Mouse (Mus musculus): Measurements from ENCODE around the gene Csf2rb2.
"Not testable (repeated sequence)": the region's sequence is repeated elsewhere in the genome, so short reads cannot be mapped to it uniquely, and the experiment has no call there.

Csf2rb2 gene

DNA sequence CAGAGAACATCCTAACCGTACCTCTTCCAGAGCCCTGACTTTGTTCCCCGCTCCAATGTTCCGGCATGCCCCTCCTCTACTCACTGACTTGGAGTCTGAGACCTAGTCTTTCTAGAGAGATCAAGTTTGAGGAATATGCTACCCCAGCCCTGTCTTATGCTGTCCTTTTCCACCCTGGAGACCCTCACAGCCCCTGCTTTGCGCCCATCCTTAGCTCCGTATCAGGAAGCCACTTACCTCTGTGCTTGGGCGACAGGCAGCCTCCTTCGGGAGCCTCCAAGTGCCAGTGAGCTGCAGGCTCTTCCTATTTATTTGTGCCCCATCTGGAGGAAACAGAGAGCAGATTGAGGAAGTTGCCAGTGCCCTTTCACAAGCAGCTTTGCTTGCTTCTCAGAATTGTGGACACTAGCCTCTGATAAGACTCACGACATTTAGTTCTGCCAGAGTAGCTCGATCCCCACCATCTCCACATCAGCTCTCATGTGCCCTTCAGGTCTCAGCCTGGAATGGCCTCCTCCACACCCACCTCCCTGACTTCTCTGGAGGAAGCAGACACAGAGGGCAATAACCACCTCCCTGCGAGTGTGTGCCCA, at the start of gene Csf2rb2:
TSS of gene Csf2rb2 (minus strand) at position 381 of the 593 bp plus-strand sequence.
- DNase-seq (ENCODE audit: low read depth, low spot score), result no peak

DNA sequence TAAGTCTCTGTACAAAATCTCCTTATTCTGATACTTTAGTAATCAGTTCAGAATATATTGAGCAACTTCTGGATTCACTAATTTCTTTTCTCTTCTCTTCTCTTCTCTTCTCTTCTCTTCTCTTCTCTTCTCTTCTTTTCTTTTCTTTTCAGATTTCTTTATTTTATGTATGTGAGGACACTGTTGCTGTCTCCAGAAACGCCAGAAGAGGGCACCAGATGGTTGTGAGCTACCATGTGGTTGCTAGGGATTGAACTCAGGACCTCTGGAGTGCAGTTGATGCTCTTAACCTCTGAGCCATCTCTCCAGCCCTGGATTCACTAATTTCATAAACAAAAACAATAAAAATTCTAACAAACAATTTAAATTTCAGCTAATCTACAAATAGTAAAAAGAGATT, 49.4 kb upstream of the Csf2rb2 start:
- DNase-seq (ENCODE audit: low read depth, low spot score), result no peak

DNA sequence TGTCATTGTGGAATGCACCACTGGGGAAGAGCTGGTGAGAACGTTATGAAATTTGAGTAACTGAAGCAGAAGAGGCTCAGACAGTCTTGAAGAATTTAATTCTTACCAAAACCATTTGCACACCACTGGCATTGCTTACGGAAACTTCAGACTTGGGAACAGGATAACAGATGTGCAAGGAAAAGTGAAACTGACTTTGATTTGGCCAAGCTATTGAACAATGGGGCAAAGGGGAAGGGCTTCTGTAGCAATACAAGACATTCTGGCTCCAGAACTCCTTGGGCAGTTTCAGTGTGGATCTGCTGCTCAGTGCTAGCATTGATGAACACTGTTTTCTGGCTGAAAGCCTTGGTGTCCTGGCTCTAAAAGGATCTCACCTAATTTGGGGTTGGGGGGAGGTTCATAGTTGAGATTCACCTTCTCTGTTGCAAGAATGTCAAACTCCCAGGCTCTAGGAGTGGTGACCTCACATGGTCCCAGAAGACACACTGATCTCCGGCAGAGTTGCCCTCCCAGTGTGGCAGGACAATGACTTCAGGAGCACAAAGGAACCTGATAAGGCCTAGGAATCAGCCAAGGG, 46.2 kb upstream of the Csf2rb2 start:
- DNase-seq (ENCODE audit: low read depth, low spot score), result no peak

DNA sequence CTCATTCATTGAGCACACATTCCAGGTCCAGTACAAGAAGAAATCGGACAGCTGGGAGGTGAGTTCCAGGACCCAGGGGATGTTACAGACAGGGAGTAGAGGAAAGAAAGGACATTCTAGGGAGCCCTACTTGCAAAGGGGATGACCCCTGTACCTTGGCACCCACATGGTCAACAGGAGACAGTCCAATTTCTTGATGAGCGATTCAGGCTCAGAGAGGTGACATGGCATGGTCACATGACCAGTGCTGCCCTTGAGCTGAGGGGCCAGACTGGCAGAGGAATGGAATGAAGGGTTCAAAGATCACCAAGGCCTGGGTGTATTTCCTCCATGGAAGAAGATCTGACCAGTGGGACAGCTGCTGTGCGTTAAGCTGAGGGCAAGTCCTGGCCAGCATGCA, 39.0 kb upstream of the Csf2rb2 start:
- no peak for DNase-seq (ENCODE audit: low read depth, low spot score)

DNA sequence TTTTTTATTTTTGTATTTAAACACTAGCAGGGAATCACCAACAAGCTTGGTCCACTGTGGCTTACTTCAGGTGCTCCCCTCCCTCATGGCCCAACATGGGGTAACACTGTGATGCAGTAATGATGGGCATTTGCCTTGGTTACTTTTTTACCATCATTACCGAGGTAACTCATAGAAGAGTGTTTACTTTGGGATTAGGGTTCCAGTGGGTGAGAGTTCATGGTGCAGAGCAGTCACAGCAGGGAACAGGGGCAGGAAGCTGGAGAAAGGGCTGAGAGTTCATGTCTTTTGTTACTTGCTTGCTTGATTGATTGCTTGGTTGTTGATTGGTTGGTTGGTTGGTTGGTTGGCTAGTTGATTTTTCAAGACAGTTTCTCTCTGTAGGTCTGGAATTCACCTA, 38.2 kb upstream of the Csf2rb2 start:
- no peak for DNase-seq (ENCODE audit: low read depth, low spot score)

DNA sequence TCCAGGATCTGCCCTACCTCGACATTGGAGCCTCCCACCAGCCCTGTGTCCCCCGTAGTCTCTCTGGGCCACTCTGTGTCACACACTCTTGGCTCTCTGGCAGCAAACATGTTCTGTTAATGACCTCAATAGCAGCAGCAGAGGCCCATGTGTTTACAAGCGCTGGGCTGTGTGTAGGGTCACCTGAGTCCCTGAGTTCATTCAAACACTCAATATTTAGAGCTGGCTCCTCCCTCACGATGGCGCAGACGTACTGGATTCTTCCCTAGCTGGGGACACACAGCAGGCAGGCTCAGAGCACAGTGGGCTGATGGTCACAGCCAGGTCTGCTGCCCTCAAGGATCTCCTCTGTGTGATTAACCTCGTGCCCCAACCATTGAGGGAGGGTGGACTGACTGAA, 35.4 kb upstream of the Csf2rb2 start:
- DNase-seq (ENCODE audit: low read depth, low spot score), result not testable (repeated sequence)

DNA sequence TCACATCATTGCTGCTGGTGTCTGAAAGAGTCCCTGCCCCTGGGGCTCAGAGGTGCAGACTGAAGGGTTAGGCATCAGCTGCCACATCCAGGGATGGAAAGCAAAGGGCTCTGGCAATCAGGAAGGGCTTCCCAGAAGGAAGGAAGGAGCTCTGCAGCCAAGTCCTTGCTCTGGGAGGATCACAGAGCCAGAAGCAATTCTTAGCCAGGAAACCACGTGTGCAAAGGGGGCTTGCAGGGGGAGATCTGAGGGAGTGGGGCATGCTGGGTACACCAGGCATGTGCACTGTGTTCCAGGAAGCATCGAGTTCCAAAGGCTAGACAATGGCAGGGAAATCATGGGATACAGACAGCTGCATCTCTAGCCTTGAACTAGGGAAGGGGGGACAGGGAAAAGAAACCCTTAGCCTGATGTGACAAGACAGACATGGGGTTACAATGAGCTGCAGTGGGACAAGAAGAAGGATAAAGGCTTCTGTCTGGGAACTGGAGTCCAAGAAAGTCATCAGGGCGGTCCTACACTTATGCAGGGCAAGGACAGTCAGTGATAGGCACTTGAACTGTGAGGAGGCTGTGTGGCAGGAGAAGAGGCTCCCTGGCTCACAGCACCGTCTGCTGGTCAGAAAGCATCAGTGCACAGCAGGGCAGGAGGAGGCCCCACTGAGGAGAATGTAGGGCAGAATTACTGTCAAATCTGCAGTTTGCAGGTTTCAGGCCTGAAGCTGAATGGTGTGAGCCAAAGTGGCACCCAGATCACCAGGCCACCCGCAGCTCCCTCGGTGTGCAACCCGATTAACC, 34.3 kb upstream of the Csf2rb2 start:
- DNase-seq (ENCODE audit: low read depth, low spot score), result not testable (repeated sequence)

DNA sequence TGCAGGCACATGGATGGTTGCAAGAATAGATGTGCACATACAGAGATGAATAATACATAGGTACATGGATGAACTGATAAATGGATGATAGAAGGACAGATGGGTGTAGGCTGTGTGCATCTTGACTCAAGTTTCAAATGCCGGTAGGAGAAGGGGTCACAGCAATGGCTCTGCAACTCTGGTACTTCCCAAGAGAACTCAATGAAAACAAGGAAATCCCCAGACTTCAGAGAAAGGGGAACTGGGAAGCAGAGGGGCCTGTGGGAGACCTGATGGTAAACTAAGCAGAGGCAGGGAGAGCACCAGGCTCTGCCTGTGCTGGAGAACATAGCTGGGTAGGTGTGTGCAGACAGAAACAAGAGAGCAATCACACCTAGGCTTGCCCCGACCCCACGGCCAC, 28.9 kb upstream of the Csf2rb2 start:
- DNase-seq (ENCODE audit: low read depth, low spot score), result no peak

DNA sequence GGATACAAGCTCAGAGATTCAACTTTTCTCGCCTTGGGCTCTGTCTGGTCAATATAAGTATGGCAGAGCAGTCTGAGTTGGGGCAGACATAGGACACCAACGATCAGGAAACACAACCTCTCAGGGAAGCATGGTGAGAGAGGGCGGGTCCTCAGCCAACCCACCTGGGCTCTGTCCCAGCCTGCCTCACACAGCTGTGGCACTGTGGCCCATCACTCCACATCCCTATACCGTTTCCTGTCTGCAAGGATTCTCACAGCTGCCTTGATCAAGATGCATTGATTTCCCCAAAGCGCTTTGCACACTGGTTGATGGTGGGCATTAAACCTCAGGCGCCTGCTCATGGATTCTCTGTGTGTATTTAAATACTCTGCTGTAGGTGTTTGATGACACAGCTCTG, 27.5 kb upstream of the Csf2rb2 start:
- DNase-seq (ENCODE audit: low read depth, low spot score), result no peak

DNA sequence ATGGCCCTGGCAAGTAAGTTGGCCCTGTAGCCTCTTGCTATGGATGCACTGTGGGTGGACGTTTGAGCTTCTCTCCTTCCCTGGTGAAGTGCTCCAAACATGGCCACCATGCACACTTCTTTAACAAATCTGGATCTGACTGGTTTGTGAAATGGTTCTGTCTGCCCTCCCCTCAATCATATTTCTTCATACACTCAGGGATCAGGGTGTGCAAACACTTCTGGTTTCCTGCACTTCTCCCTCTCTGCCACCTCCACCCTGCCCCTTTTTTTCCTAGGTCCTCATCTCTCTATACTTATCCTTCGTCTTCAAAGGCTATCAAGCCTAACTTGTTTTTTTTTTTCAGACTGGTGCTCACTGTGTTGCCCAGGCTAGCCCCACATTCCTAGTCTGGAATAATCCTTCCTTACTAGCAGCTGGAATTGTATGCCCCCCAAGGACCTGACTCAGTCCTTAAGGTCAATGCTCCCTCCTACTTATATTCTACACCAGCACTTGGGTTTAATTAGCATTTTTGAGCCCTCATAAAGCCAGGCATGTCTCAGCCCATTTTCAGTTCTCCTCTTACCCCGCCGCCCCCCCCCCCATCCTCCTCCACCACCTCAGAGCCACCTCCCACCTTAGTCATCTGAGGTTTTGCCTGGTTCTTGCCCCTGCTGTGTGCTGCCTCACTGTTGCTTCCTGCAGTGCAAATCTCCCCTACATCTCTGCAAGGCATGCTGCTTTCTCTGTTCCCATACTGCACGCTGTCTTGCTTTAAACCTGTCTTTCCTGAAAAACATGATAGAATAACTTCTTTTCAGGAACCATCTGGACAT, 26.2 kb upstream of the Csf2rb2 start:
- DNase-seq (ENCODE audit: low read depth, low spot score), result no peak

DNA sequence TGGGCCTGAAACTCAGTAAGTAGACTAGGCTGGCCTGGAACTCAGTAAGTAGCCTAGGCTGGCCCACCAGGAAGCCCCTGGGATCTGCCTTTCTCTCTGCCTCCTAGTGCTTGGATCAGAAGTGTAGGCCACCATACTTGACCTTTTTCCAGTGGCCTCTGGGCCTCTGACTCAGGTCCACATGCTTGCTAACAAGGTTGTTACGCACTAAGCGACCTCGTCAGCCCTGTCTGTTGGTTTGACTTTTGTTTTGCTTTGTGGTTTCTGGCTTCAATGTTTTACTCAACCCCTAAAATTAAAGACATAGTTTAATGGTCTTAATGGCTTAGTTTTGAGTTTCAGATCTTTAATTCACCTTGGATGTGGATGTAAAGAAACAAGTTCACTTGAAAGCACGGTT, 25.2 kb upstream of the Csf2rb2 start:
- DNase-seq (ENCODE audit: low read depth, low spot score), result no peak

DNA sequence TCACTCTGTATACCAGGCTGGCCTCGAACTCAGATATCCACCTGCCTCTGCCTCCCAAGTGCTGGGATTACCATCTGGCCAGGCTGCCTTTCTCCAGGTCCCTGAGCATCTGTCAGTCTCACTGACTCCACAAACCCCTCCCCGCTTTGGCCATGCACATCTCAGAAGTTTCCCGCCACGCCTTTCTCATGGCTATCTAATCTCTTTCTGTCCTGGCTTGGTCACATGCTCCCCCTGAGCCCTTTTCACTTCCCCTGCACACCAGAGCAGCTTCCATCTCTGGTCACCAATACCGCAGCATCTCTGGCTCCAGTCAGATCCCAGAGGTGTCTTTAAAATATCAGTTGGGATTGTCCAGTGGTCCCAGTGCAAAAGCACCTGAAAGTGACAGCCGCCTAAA, 24.5 kb upstream of the Csf2rb2 start:
- not testable (repeated sequence) for DNase-seq (ENCODE audit: low read depth, low spot score)

DNA sequence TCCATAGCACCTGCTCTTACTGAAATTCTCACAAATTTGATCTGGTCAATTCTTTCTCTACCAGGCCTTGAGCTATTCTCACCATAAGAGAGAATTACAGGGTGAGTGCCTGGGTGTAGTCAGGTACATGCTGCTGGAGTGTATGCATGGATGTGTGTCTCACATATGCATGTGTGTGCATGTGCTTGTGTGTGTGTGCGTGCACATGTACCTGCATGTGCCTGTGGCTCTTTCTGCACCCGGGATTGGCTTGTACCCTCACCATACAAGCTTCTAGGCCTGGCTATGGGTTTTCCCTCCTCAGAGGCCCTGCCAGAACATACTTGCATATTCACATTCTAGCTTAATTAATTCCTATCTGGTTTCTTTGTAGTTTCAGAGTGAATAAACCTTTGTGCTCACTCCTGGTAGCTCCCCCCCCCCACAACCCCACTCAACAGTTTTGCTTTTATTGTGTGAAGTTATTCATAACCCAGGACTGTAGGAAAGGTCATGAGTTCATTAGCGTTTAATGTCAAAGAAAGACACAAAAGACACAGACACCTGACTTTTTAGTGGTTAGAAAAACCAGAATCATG, 23.1 kb upstream of the Csf2rb2 start:
- DNase-seq (ENCODE audit: low read depth, low spot score), result no peak

DNA sequence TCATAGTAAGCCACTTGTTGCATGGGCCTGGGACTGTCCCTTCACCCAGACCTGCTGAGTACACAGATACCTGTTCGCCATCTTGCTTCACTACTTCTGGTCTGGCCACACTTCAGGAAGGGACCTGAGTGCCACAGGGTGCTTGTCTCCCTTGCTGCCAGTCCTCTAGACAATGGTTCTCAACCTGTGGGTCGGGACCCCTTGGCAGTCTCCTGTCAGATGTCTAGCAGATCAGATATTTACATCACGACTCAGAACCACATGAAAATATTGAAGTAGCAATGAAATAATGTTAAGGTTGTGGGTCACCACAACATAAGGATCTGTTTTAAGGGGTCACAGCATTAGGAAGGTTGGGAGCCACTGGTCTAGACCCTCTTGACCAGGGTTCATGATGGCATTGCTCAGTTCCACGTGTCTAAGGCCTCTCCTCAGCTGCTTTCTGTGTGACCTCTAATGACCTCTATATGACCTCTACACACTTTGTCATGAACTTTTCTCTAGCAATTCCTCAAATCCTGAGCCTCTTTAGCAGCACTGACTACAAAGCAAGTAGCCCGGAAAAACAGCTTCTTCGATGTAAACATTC, 22.3 kb upstream of the Csf2rb2 start:
- DNase-seq (ENCODE audit: low read depth, low spot score), result not testable (repeated sequence)

DNA sequence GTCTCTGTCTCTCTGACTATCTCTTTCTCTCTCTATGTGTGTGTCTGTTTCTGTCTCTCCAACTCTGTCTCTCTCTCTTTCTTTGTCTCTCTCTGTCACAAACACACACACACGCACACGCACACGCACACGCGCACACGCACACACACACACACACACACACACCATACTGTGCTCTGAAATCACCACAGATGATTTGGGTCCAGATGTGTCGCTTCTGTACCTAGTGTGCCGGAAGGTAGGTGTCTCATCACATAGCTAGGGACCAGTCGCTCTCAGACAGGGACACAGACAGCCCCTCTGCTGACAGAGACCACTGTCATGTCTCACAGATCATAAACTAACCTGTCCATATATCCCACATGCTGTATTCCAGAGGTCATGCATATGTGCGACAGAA, 21.2 kb upstream of the Csf2rb2 start:
- no peak for DNase-seq (ENCODE audit: low read depth, low spot score)

DNA sequence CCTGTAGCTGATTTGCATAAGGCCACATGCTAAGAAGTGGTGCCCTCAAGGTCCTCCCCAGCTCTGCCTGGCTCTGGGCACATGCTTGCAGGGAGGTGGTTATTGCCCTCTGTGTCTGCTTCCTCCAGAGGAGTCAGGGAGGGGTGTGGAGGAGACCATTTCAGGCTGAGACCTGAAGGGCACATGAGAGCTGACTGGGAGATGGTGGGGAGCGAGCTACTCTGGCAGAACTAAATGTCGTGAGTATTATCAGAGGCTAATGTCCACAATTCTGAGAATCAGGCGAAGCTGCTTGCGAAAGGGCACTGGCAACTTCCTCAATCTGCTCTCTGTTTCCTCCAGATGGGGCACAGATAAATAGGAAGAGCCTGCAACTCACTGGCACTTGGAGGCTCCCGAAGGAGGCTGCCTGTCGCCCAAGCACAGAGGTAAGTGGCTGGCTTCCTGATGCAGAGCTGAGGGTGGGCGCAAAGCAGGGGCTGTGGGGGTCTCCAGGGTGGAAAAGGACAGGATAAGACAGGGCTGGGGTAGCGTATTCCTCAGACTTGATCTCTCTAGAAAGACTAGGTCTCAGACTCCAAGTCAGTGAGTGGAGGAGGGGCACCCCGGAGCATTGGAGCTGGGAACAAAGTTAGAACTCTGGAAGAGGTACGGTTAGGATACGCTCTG, 20.3 kb upstream of the Csf2rb2 start, which contains the start of gene Csf2rb:
TSS of gene Csf2rb (plus strand) at position 82 of the 669 bp plus-strand sequence.
- no peak for DNase-seq (ENCODE audit: low read depth, low spot score)

DNA sequence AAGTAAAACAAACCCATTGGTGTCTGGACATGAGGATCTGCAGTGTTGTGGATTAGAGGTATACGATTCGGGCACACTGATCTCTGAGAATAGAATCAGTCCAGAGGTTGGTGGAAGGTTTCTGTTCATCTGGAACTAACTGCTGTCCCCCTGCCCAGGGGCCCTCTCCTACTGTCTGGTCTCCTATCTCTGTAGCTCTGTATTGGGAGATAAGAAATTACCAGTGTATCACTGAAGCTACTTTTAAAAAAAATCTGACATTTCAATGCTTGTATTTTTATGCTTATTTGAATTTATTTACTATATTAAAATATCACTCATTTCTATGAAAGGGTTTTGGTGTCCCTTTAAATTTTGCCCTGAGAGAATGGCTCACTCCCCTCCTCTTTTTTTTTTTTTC, 18.8 kb upstream of the Csf2rb2 start:
- no peak for DNase-seq (ENCODE audit: low read depth, low spot score)

DNA sequence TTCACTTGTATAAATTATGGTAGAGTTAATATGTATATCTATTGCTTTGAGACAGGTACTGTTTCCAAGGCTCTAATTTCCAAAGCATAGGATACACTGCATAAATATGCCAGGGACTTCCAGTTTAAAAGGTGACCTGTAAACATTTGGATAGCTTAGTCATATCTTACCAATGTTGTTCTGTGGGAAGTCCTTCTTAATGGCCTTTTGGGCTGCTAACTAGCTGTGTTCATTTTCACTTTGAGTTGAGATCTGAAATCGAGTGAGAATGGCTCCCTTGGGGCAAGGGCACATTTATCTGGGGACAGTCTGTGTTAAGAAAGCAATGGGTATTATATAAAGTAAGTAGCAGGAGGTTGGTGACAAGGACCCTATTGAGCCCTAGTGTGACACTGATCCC, 17.8 kb upstream of the Csf2rb2 start:
- no peak for DNase-seq (ENCODE audit: low read depth, low spot score)

DNA sequence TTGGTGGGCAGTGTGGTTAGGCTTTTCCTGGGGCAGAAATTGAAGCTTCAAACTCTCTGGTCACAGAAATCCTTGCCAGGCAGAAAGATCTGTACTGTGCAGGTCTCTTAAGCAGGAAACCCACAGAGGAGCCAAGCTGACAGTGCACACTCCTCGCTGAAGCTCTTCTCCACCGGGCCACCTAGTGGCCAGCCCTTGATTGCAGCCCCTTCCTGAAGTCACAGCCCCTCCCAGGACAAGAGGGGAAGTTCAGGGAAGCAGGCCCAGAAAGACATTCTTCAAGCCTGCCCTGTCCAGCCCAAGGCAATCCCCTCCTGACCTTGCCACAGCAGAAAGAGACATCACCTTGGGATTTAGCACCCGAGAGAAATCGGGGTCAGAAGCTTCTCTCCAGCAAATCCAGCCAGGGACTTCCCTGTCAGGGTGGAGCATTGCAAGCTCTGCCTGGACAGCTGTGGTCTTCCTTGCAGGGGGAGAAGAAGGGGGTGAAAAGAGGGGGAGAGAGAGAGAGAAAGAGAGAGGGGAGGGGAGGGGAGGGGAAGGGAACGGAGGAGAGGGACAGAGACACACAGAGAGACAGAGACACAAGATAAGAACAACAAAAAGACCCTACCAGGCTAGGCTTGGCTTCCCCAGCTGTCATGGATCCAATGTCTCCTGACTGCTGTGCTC, 15.4 kb upstream of the Csf2rb2 start:
- DNase-seq (ENCODE audit: low read depth, low spot score), result no peak
